Mouse (Mus musculus) C2C12 (cell line): ENCODE data around the gene Grik4.

Source experiments
- CEBPB ChIP-seq: IDR thresholded peaks from one replicate; pipeline ENCODE4 v1.6.1; 2011; ENCODE audit warnings: low read depth, mild to moderate bottlenecking, control low read depth, moderate library complexity
- CTCF ChIP-seq: IDR thresholded peaks from one replicate; pipeline ENCODE4 v1.5.1; 2011; ENCODE audit not compliant: control insufficient read depth, insufficient read depth, insufficient read length
- MAX ChIP-seq: IDR thresholded peaks from one replicate; pipeline ENCODE4 v1.6.1; 2011; ENCODE audit warnings: mild to moderate bottlenecking, control low read depth
- MYOD1 ChIP-seq: IDR thresholded peaks from one replicate; pipeline ENCODE4 v1.6.1; 2011; ENCODE audit warnings: low read depth; ENCODE audit not compliant: control insufficient read depth, insufficient read length
- MYOG ChIP-seq: IDR thresholded peaks from one replicate; pipeline ENCODE4 v1.6.1; 2011; ENCODE audit not compliant: control insufficient read depth, insufficient read length; ENCODE audit errors: extremely low read depth
- USF1 ChIP-seq: IDR thresholded peaks from one replicate; pipeline ENCODE4 v1.6.1; 2011; ENCODE audit warnings: low read depth, mild to moderate bottlenecking, control low read depth, moderate library complexity

GRCm38 (mm10) chr9:42795881-42796280, 148.4 kb downstream of the Grik4 start:
- TF ChIP-seq USF1 (no peak), CTCF (no peak), MAX (no peak), MYOD1 (no peak), CEBPB (no peak), MYOG (no peak)
